Mouse (Mus musculus): Measurements from ENCODE around the gene Frat2.

DNA sequence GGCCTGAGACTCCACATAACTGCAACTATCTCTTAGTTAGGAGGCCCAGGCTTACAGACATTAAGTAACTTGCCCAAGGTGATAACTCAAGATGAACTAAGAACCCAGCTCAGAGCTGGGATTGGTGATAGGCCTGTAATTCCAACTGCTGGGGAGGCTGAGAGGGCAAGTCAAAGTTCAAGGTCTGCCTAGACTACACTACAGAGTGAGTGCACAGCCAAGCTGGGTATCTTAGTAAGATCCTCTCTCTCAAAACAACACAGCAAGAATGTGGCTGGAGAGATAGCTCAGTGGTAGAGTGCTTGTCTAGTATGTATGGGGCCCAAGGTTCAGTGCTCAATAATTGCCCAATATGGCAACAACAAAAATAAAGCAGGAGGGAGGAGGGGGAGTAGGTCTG, 40.3 kb upstream of the Frat2 start:
- no peak for TF ChIP-seq EP300 (IDR thresholded peaks at IDR 0.05; ENCODE audit: low read depth)
- no peak for TF ChIP-seq CTCF (IDR thresholded peaks at IDR 0.05; ENCODE audit: low read depth)
